Mouse (Mus musculus) adrenal gland, postnatal 0 days (tissue): ENCODE measurements around the gene Kel. TPM values are rescaled to one million over a fixed set of nuclear protein-coding genes. Genes with fewer than 3 reads are reported as not detected.

Source experiments
- polyA plus RNA-seq: library from polyadenylated mRNA; unstranded; fragments of >200 nt; fragmentation: Nextera tagmentation; extraction: Ambion mirVana; gene quantifications from 2 replicates; pipeline ENCODE4 v1.2.1, GENCODE M21; 2015

Gene Kel
- polyA plus RNA-seq = 2.8 and 4.3 TPM in 2 replicates

DNA sequence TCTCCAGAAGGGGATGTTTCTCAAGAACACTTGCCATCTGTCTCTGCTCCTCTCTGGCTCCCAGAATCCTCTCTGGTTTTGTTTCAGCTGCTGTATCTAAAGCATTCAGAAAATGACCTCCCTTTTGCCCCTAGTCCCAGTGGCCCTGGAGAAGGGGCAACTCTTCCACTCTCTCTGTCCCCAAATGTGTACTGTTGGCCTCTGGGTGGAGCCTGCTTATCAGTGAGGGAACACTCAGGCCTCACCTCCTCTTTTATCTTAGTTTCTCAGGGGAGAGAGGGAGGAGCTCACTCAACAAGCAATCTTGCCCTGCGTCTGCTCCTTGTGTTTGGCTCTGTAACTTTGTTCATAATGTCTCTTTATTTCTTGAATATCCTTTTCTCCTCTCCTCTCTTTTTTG is at the start of gene Kel:
Gene Kel, minus strand, starts transcription at position 217 of the 400 bp plus-strand sequence.

DNA sequence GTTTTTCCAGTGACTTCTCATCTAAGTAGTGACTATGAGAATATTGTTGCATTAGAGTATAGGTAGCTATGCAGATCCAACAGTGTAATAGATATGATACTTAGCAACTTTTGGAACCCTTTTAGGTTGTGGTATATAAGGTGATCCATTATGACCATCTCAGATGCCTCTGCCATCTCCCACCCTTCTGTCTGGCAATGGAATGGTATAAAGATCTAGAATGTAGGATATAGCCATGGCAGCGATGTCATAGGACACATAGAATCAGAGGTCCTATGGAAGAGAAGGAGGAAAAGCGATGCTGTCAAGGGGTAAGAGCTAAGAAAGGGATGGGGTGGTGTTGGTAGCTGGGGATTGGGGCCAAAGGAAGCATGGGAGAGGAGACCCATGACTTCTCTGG is 20.0 kb downstream of the Kel start, which contains the start of gene Llcfc1:
Gene Llcfc1, plus strand, starts transcription at position 301 of the 400 bp plus-strand sequence.

GRCm38 (mm10) chr6:41680669-41681068 is 23.5 kb downstream of the Kel start, which contains the start of gene Trpv5:
Gene Trpv5 (minus strand): TSS chr6:41680769.

Other genes with a start within 250 kb of the Kel start
- gene Prss1, start 245.4 kb downstream of the Kel start, polyA plus RNA-seq = not detected in 2 replicates
- gene Prss2, start 182.6 kb downstream of the Kel start, polyA plus RNA-seq = 0.22 TPM in 1 of 2 replicates, not detected in the other
- gene Ephb6, start 98.9 kb downstream of the Kel start, polyA plus RNA-seq = 12.8 and 17.1 TPM in 2 replicates
- gene Trpv6, start 67.9 kb downstream of the Kel start, polyA plus RNA-seq = 0.19 and 0.27 TPM in 2 replicates
- 0.11 TPM in 1 of 2 replicates, not detected in the other for gene Trpv5, start 23.6 kb downstream of the Kel start, polyA plus RNA-seq
- not detected in 2 replicates for gene Llcfc1, start 19.9 kb downstream of the Kel start, polyA plus RNA-seq
- gene Olfr459, start 70.8 kb upstream of the Kel start, polyA plus RNA-seq = not detected in 2 replicates
- not detected in 2 replicates for gene Pip, start 143.2 kb upstream of the Kel start, polyA plus RNA-seq
- gene Sval2, start 148.7 kb upstream of the Kel start, polyA plus RNA-seq = not detected in 2 replicates
- not detected in 2 replicates for gene Sval1, start 247.3 kb upstream of the Kel start, polyA plus RNA-seq